In genomic region chr9:68912483-68913151, GRCm38 (mm10) we compare ENCODE assay signal across 11 mouse cellular contexts.
DNase-seq lines count a peak whose midpoint lies in the region; TF ChIP-seq lines count a peak whose summit lies in the region.
"Had no signal": no experiment of that assay in that cellular context is flagged by ENCODE, and none has a peak within 500 bp of the region (broad histone marks: within the 10 kb centered on the region; RNA-seq: fewer than 3 reads in every experiment).

No protein-coding gene starts in this region.

- intact Hi-C loops in left cerebral cortex, adult 2 months (cut with DNase I), result loop anchor here (1.0 kb wide), 1 partner anchor 46 kb away; no protein-coding TSS in a partner anchor
- intact Hi-C loops in heart, postnatal 25 days (cut with DNase I), result no loop called here

- no peak overlapping the region for H3K4me3 ChIP-seq in left cerebral cortex, adult 2 months
- no peak overlapping the region for H3K4me3 ChIP-seq in layer of hippocampus, adult 2 months
- H3K4me3 ChIP-seq: embryonic facial prominence, embryonic 15.5 days had no signal

- H3K27ac ChIP-seq in left cerebral cortex, adult 2 months, result peak overlapping the region; percentile 64
- no peak overlapping the region for H3K27ac ChIP-seq in layer of hippocampus, adult 2 months

- TF ChIP-seq CTCF in left cerebral cortex, adult 2 months (IDR thresholded peaks at IDR 0.05), result no peak
- TF ChIP-seq CTCF in layer of hippocampus, adult 2 months (conservative IDR thresholded peaks at IDR 0.05), result no peak

- DNase-seq in cerebellum, postnatal 10 days, result peak; percentile 47 to 57
- DNase-seq in cerebellum, postnatal 4 days (ENCODE audit: low spot score in 2 of 2), result no peak
- DNase-seq in left cerebral cortex, adult 2 months (ENCODE audit: extremely low spot score in 1 of 2, low spot score in 2 of 2), result no peak
- DNase-seq in left cerebral cortex, adult 11 months (ENCODE audit: low spot score), result no peak
- DNase-seq in heart, postnatal 25 days (ENCODE audit: low spot score), result peak; percentile 28
- DNase-seq in lung, postnatal 10 days, result peak; percentile 72
- DNase-seq in layer of hippocampus, adult 9-10 months (ENCODE audit: low spot score), result no peak
- DNase-seq in layer of hippocampus, adult 2 months (ENCODE audit: low spot score in 2 of 2), result no peak
- DNase-seq: liver; thymus, adult 18-20 months had no signal

Comparison
In these comparisons a context has a peak if more than half of its experiments do, and no peak if none do; other contexts are left out.
1. DNase-seq: peak in cerebellum, postnatal 10 days (2 of 2), heart, postnatal 25 days (single experiment) and lung, postnatal 10 days (single experiment); none in cerebellum, postnatal 4 days (0 of 2), left cerebral cortex, adult 2 months (0 of 2), left cerebral cortex, adult 11 months (single experiment), layer of hippocampus, adult 9-10 months (single experiment) and layer of hippocampus, adult 2 months (0 of 2).